Mouse (Mus musculus): ENCODE measurements around the gene Rasef. TPM values are rescaled to one million over a fixed set of nuclear protein-coding genes. Genes with fewer than 3 reads are reported as not detected.

Gene Rasef
- 1.0 and 1.3 TPM in 2 replicates for polyA plus RNA-seq (2015; fragmentation: Nextera tagmentation; extraction: Ambion mirVana)

DNA sequence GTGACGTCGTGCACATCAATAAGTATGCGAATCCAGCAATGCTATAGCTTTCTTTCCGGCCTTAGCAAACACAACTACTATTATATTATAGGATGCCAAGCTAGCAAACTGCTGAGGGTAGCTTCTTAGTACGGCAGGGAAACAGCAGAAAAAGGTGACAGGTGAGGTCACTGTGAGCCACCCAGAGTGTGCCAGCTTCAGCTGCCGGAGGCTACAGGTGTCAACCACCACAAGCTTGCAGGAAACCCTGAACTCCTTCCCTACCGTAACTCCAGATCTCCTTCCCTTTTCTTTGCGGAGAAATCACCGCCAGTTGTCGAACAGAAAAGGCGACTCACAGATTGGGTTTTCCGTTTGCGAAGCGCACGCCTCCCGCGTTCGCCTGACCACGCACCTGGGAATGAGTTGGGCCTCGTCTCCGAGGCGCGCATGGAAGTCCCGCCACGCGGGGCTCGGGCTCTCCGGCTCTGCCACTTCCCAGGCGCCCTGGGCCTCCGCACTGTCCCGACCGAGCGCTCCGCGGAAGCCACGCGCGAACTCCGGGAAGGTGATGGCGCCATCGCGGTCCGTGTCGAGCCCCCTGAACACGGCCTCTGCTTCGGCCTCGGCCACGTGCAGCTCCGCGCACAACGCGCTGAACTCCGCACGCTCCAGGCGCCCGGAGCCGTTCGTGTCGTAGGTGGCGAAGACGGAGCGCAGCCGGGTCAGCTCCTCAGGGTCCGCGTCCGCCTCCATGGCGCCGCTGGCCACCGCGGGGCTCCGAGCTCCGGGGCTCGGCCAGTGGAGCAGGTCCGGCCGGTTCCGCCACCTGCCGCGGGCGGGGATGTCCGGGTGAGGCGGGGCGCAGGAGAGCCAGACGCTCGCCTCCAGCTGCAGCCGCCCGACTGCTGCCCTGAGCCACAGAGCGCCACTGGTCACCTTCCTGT, at the start of gene Rasef:
Gene Rasef, minus strand, starts transcription at position 735 of the 926 bp plus-strand sequence.
- H3K4me1 ChIP-seq, result peaks cover 11% of the 10 kb centered on the region; the same call in 1 of the 2 replicates
- H3K27me3 ChIP-seq, result peaks cover 35% of the 10 kb centered on the region
- H3K36me3 ChIP-seq, result no peaks in the 10 kb centered on the region
- peak within 1 kb of the TSS; percentile 99 for H3K4me2 ChIP-seq
- no peaks in the 10 kb centered on the region for H3K9me3 ChIP-seq
- WGBS, result 3% methylated on average over 87 of the region's 87 CpGs
- peak; percentile 85 for ATAC-seq (ENCODE audit: insufficient number of reproducible peaks, insufficient read depth, low FRiP score, low TSS enrichment, low read depth)
- peak within 1 kb of the TSS; percentile 56 for H3K4me3 ChIP-seq
- H3K9ac ChIP-seq, result peak within 1 kb of the TSS; percentile 71
- no peak within 1 kb of the TSS for H3K27ac ChIP-seq

DNA sequence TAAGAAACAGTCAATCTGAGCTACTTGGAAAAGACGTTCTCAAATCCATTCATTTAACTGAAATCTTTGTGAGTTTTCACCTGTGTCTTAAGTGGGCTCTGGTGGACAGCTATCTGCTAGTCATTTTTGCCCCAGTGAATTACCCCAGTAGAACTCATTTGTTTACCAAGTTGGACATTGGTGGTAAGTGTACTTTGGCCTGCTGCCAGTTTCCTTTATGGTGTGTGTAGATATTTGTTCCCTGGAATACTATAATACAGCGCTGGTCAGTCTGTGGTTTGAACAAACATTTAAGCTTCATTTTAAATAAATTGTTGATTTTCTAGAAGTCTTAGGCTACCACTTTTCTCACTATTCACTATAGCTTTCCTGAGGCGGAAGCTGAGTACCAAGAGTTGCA, 35.8 kb upstream of the Rasef start:
- Histone ChIP-seq H3K4me1 (no peaks in the 10 kb centered on the region), H3K27me3 (no peaks in the 10 kb centered on the region), H3K36me3 (no peaks in the 10 kb centered on the region), H3K9me3 (no peaks in the 10 kb centered on the region), H3K9ac (no peak overlapping the region), H3K4me3 (no peak overlapping the region), H3K27ac (no peak overlapping the region), H3K4me2 (no peak overlapping the region)
- WGBS, result 87% methylated on average over 3 of the region's 3 CpGs
- ATAC-seq (ENCODE audit: insufficient number of reproducible peaks, insufficient read depth, low FRiP score, low TSS enrichment, low read depth), result no peak

- Histone ChIP-seq H3K4me3 (peak overlapping the region; percentile 56), H3K9ac (peak overlapping the region; percentile 71; the same call in 1 of the 2 replicates), H3K9me3 (no peaks in the 10 kb centered on the region), H3K36me3 (no peaks in the 10 kb centered on the region), H3K27ac (no peak overlapping the region), H3K27me3 (peaks cover 35% of the 10 kb centered on the region), H3K4me1 (peaks cover 11% of the 10 kb centered on the region; the same call in 1 of the 2 replicates), H3K4me2 (peak overlapping the region; percentile 99)
- WGBS, result 18% methylated on average over 3 of the region's 3 CpGs
- ATAC-seq (ENCODE audit: insufficient number of reproducible peaks, insufficient read depth, low FRiP score, low TSS enrichment, low read depth), result no peak
Observed at GRCm38 (mm10) chr4:73791186-73791540, 369 bp upstream of the Rasef start.

DNA sequence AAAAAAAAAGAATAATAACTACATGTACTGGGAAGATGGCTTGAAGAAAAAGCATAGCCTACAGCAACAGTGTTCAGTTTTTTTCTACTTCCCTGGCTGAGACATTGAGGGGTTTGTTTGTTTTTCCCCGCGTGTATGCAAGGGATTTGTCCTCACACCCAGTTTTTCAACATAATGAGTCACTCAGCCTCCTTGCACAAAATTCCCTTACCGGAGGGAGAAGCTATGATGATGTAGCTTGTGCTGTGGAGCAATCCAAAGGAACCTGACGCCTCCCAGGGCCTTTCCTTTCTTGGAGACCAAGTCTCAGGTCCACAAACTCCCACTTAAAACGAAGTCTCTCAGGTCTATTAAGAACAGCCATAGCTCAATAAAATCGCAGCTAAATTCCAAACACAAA, 1.3 kb downstream of the Rasef start:
- peaks cover 35% of the 10 kb centered on the region for H3K27me3 ChIP-seq
- 52% methylated on average over 6 of the region's 6 CpGs for WGBS
- ATAC-seq (ENCODE audit: insufficient number of reproducible peaks, insufficient read depth, low FRiP score, low TSS enrichment, low read depth), result no peak
- no peaks in the 10 kb centered on the region for H3K9me3 ChIP-seq
- H3K4me3 ChIP-seq, result no peak overlapping the region
- H3K27ac ChIP-seq, result no peak overlapping the region
- no peak overlapping the region for H3K9ac ChIP-seq
- H3K4me2 ChIP-seq, result no peak overlapping the region
- peaks cover 11% of the 10 kb centered on the region; the same call in 1 of the 2 replicates for H3K4me1 ChIP-seq
- H3K36me3 ChIP-seq, result no peaks in the 10 kb centered on the region

- no peaks in the 10 kb centered on the region for H3K9me3 ChIP-seq
- no peak for ATAC-seq (ENCODE audit: insufficient number of reproducible peaks, insufficient read depth, low FRiP score, low TSS enrichment, low read depth)
- H3K9ac ChIP-seq, result no peak overlapping the region
- H3K27ac ChIP-seq, result no peak overlapping the region
- no peak overlapping the region for H3K4me2 ChIP-seq
- peaks cover 35% of the 10 kb centered on the region for H3K27me3 ChIP-seq
- peaks cover 11% of the 10 kb centered on the region; the same call in 1 of the 2 replicates for H3K4me1 ChIP-seq
- no peak overlapping the region for H3K4me3 ChIP-seq
- H3K36me3 ChIP-seq, result no peaks in the 10 kb centered on the region
- 89% methylated on average over 7 of the region's 7 CpGs for WGBS
Observed at GRCm38 (mm10) chr4:73788076-73788730, 2.6 kb downstream of the Rasef start.

GRCm38 (mm10) chr4:73784147-73784546, 6.6 kb downstream of the Rasef start:
- Histone ChIP-seq H3K4me3 (no peak overlapping the region), H3K27ac (no peak overlapping the region), H3K27me3 (no peaks in the 10 kb centered on the region), H3K9me3 (no peaks in the 10 kb centered on the region), H3K9ac (no peak overlapping the region), H3K36me3 (no peaks in the 10 kb centered on the region), H3K4me2 (no peak overlapping the region), H3K4me1 (no peaks in the 10 kb centered on the region)
- 86% methylated on average over 1 of the region's 1 CpGs for WGBS
- no peak for ATAC-seq (ENCODE audit: insufficient number of reproducible peaks, insufficient read depth, low FRiP score, low TSS enrichment, low read depth)

- H3K9ac ChIP-seq, result no peak overlapping the region
- no peak overlapping the region for H3K4me3 ChIP-seq
- WGBS, result 85% methylated on average over 3 of the region's 3 CpGs
- H3K4me2 ChIP-seq, result no peak overlapping the region
- H3K27me3 ChIP-seq, result no peaks in the 10 kb centered on the region
- no peaks in the 10 kb centered on the region for H3K9me3 ChIP-seq
- no peak for ATAC-seq (ENCODE audit: insufficient number of reproducible peaks, insufficient read depth, low FRiP score, low TSS enrichment, low read depth)
- H3K36me3 ChIP-seq, result no peaks in the 10 kb centered on the region
- no peaks in the 10 kb centered on the region for H3K4me1 ChIP-seq
- H3K27ac ChIP-seq, result no peak overlapping the region
Observed at GRCm38 (mm10) chr4:73781061-73781460, 9.7 kb downstream of the Rasef start.

DNA sequence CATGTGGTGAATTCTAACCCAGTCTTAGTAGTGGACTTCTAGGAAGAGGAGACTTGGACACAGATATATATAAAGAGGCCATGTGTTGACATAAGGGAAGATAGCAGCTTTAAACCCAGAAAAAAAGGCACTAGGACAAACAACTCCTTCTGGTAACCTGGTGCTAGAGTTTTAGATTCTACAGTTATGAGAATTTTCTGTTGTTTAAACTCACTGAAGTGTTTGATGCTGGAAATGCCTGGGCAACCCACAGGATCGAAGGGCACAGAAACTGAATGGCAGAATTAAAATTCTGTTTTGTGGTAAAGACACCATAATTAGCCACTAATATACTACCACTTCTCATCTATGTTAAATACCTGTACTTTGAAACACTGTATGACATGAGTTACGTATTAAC, 15.5 kb downstream of the Rasef start:
- Histone ChIP-seq H3K4me3 (no peak overlapping the region), H3K4me2 (no peak overlapping the region), H3K9me3 (no peaks in the 10 kb centered on the region), H3K27me3 (no peaks in the 10 kb centered on the region), H3K9ac (no peak overlapping the region), H3K4me1 (no peaks in the 10 kb centered on the region), H3K27ac (no peak overlapping the region), H3K36me3 (no peaks in the 10 kb centered on the region)
- WGBS, result 87% methylated on average over 2 of the region's 2 CpGs
- no peak for ATAC-seq (ENCODE audit: insufficient number of reproducible peaks, insufficient read depth, low FRiP score, low TSS enrichment, low read depth)

DNA sequence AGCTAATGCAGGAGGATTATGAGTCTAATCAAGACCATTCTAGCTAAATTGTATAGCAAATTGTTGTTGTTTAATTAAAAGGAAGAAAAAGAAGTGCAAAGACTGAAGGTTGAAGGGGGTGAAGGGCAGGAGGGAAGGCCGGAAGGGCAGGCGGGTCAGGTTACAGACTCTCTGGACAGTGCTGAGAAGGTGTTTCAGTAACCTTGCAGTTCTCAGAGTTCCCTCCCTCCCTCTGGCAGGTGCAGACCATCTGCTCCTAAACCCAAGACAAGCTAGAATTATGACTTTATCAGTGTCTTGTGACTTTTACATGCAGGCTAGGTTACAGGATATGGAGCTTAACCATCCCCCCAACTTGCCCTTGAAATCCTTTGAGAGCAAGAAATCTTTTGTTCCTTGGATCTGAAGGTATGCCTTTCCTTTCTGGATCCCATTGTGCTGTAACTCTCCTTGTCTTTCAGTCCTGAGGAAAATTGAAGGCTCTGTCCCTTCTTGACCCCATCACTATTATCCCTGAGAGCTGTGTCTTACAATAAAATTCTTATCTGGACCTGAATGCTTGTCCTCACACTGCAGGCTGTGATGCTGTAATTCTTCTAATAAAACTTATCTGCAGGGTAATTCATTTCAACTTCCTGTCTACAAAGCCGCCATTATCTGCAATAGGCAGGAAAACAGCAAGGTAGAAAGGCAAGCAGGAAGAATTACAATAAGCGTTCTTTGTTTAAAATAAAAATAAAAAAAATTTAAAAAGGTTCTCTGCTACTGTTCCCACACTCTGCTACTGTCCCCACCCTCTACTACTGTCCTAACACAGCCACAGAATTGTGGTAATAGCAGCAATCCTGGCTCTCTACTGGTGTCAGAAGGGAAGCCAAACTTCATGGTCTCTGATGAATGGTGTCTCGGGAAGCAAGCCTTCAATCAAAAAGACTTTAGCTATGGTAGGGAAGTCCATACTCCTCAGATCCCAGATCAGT, 16.7 kb downstream of the Rasef start:
- Histone ChIP-seq H3K9me3 (no peaks in the 10 kb centered on the region), H3K4me1 (no peaks in the 10 kb centered on the region), H3K27me3 (no peaks in the 10 kb centered on the region), H3K4me3 (no peak overlapping the region), H3K9ac (no peak overlapping the region), H3K27ac (no peak overlapping the region), H3K36me3 (no peaks in the 10 kb centered on the region), H3K4me2 (no peak overlapping the region)
- no peak for ATAC-seq (ENCODE audit: insufficient number of reproducible peaks, insufficient read depth, low FRiP score, low TSS enrichment, low read depth)
- WGBS, result 45% methylated on average over 5 of the region's 5 CpGs

DNA sequence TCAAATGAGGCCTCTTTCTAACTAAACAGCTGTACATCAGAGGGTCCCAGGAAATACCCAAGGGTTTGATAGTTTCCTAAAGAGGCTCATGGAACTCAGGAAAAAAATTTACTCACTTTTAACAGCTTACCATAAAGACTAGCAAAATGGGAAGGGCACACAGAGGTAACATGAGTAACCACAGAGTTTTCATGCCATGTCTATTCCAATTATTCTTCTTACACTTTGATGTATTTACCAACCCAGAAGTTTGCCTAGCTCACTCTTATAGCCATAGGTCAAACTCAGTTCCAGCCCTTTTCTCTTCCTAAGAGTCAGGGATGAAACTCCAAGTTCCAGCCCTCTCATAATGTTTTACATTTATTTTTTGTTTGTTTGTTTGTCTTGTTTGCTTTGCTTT, 18.8 kb downstream of the Rasef start:
- Histone ChIP-seq H3K27me3 (no peaks in the 10 kb centered on the region), H3K4me2 (no peak overlapping the region), H3K4me1 (no peaks in the 10 kb centered on the region), H3K27ac (no peak overlapping the region), H3K9ac (no peak overlapping the region), H3K36me3 (no peaks in the 10 kb centered on the region), H3K9me3 (no peaks in the 10 kb centered on the region), H3K4me3 (no peak overlapping the region)
- no peak for ATAC-seq (ENCODE audit: insufficient number of reproducible peaks, insufficient read depth, low FRiP score, low TSS enrichment, low read depth)

- no peaks in the 10 kb centered on the region for H3K27me3 ChIP-seq
- ATAC-seq (ENCODE audit: insufficient number of reproducible peaks, insufficient read depth, low FRiP score, low TSS enrichment, low read depth), result no peak
- no peak overlapping the region for H3K4me2 ChIP-seq
- no peaks in the 10 kb centered on the region for H3K9me3 ChIP-seq
- H3K36me3 ChIP-seq, result no peaks in the 10 kb centered on the region
- H3K27ac ChIP-seq, result no peak overlapping the region
- H3K4me1 ChIP-seq, result no peaks in the 10 kb centered on the region
- no peak overlapping the region for H3K4me3 ChIP-seq
- H3K9ac ChIP-seq, result no peak overlapping the region
Observed at GRCm38 (mm10) chr4:73770592-73770991, 20.2 kb downstream of the Rasef start.
